Mouse (Mus musculus): Measurements from ENCODE around the gene Xylb. TPM values are rescaled to one million over a fixed set of nuclear protein-coding genes. Genes with fewer than 3 reads are reported as not detected.

Xylb gene
- polyA plus RNA-seq (2015; fragmentation: Nextera tagmentation; extraction: Ambion mirVana): 5.1 and 5.2 TPM in 2 replicates

DNA sequence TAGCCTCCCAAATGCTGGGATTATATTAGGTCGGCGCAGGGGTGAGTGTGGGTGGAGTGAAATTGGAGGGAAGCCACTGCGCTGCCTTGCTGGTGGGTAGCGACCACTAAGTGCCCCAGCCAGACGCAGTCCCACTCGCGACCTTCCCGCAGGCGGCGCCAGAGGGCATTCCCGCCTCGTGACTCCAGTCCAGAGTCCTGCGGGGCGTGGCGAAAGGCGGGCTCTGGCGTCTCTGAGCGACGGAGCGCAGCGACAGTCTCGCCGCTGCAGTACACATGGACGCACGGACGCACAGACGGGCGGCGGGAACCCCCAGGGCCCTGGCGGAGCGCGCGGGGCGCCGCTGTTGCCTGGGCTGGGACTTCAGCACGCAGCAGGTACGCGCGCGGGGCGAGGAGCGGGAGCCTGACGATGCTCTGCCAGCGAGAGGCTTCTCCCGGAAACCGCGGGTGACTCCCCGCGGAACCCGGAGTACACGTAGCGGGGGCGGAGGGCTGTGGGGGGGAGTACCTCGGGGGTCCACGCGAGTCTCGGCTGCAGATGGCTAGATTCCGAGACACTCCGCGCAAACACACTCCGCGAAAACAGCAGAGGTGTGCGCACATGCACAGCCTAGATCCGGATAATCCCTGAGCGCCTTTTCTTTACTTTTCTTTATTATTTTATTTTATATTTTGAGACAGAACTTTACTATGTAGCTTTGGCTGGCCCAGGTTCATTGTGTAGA lies at the start of gene Xylb:
Xylb (plus strand) TSS at position 51 of the 727 bp plus-strand sequence.
- peak; percentile 93 for ATAC-seq (ENCODE audit: low read depth)
- Histone ChIP-seq H3K27me3 (ENCODE audit: control insufficient read depth, insufficient read depth, low read depth, low read length) (no peaks in the 10 kb centered on the region), H3K9ac (ENCODE audit: low read length) (peak within 1 kb of the TSS; percentile 83), H3K4me3 (ENCODE audit: low read length) (peak within 1 kb of the TSS; percentile 77), H3K36me3 (ENCODE audit: control insufficient read depth, insufficient read depth, low read length) (no peaks in the 10 kb centered on the region), H3K27ac (ENCODE audit: low read length) (no peak within 1 kb of the TSS), H3K4me1 (replicated peaks; ENCODE audit: control insufficient read depth, insufficient read depth, low read length) (no peaks in the 10 kb centered on the region), H3K4me2 (ENCODE audit: low read depth, low read length) (peak within 1 kb of the TSS; percentile 94), H3K9me3 (ENCODE audit: control insufficient read depth, low read length) (no peaks in the 10 kb centered on the region)
- WGBS: 2% methylated on average over 61 of the region's 65 CpGs

DNA sequence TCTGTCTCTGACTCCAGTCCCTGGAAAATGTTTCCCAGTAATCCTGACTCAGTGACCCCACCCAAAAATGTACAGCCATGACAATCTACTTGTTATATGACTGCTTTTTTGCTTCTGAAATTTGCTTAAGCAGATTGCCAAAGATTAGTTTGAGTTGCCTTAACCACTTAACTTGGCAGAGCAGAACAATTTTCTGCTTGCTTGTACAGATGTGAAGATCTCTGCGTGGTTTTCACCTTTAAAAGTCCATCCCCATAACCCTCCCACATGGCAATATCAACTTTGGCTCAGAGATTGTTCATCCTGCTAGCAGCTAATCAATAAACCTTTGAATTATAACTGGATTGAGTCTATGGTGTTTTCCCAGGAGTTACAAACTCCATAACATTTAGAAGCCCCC lies 48.1 kb upstream of the Xylb start:
- Histone ChIP-seq H3K4me3 (ENCODE audit: low read length) (no peak overlapping the region), H3K4me1 (replicated peaks; ENCODE audit: control insufficient read depth, insufficient read depth, low read length) (peaks cover 3% of the 10 kb centered on the region; the same call in 1 of the 2 replicates), H3K9me3 (ENCODE audit: control insufficient read depth, low read length) (no peaks in the 10 kb centered on the region), H3K36me3 (ENCODE audit: control insufficient read depth, insufficient read depth, low read length) (no peaks in the 10 kb centered on the region), H3K27me3 (ENCODE audit: control insufficient read depth, insufficient read depth, low read depth, low read length) (no peaks in the 10 kb centered on the region), H3K4me2 (ENCODE audit: low read depth, low read length) (no peak overlapping the region), H3K27ac (ENCODE audit: low read length) (no peak overlapping the region), H3K9ac (ENCODE audit: low read length) (no peak overlapping the region)
- WGBS: 82% methylated on average over 1 of the region's 1 CpGs
- ATAC-seq (ENCODE audit: low read depth): no peak

DNA sequence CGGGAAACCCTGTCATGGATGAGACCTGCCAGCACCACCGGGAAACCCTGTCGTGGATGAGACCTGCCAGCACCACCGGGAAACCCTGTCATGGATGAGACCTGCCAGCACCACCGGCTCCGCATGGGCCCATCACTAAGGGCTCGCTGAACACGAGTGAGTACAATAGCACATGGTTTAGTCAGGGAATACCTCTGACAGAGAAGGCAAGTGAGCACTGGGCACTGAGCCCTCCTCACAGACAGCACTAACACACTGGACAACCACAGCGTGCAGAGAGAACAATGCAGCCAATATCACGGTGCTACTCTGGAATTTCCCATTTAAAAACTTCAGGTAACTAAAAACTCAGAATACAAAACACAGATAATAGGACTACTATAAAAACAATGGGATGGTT lies 44.1 kb upstream of the Xylb start:
- Histone ChIP-seq H3K4me1 (replicated peaks; ENCODE audit: control insufficient read depth, insufficient read depth, low read length) (no peaks in the 10 kb centered on the region; the same call in 1 of the 2 replicates), H3K9ac (ENCODE audit: low read length) (no peak overlapping the region), H3K27me3 (ENCODE audit: control insufficient read depth, insufficient read depth, low read depth, low read length) (no peaks in the 10 kb centered on the region), H3K9me3 (ENCODE audit: control insufficient read depth, low read length) (no peaks in the 10 kb centered on the region), H3K27ac (ENCODE audit: low read length) (no peak overlapping the region), H3K4me3 (ENCODE audit: low read length) (no peak overlapping the region), H3K36me3 (ENCODE audit: control insufficient read depth, insufficient read depth, low read length) (no peaks in the 10 kb centered on the region), H3K4me2 (ENCODE audit: low read depth, low read length) (no peak overlapping the region)
- no peak for ATAC-seq (ENCODE audit: low read depth)
- WGBS: 90% methylated on average over 10 of the region's 10 CpGs

DNA sequence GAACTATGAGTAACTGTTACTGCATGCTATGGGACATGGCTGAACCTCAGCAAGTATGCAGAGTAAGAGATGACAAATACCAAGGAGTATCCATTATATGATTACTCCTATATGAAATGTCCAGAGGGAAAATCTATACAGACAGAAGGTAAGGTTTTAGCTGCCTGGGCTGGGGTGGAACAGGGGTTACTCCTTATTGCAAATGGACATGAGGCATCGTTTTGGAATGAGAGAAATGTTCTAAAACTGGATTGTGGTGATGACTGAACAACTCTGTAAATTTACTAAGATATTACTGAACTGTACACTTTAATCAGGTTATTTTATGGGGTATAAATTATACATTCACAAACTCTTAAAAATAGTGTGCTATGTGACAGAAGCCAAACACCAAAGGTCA lies 38.3 kb upstream of the Xylb start:
- Histone ChIP-seq H3K9me3 (ENCODE audit: control insufficient read depth, low read length) (no peaks in the 10 kb centered on the region), H3K36me3 (ENCODE audit: control insufficient read depth, insufficient read depth, low read length) (no peaks in the 10 kb centered on the region), H3K4me1 (replicated peaks; ENCODE audit: control insufficient read depth, insufficient read depth, low read length) (peaks cover 13% of the 10 kb centered on the region), H3K27me3 (ENCODE audit: control insufficient read depth, insufficient read depth, low read depth, low read length) (no peaks in the 10 kb centered on the region), H3K4me2 (ENCODE audit: low read depth, low read length) (no peak overlapping the region), H3K9ac (ENCODE audit: low read length) (no peak overlapping the region), H3K27ac (ENCODE audit: low read length) (no peak overlapping the region), H3K4me3 (ENCODE audit: low read length) (no peak overlapping the region)
- 78% methylated on average over 1 of the region's 1 CpGs for WGBS
- no peak for ATAC-seq (ENCODE audit: low read depth)

DNA sequence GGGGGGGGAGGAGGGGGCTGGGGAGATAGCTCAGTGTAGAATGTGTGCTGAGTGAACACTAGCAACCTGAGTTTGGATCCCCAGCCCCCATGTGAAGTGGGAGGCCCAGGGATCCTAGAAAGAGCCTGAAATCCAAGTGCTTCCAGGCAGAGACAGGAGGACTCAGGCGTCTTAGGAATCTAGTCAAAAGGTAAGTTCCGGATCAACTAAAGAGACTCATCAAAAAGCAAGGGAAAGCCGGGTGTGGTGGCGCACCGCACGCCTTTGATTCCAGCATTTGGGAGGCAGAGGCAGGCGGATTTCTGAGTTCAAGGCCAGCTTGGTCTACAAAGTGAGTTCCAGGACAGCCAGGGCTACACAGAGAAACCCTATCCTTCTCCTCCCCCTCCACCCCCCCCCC lies 36.7 kb upstream of the Xylb start:
- Histone ChIP-seq H3K4me2 (ENCODE audit: low read depth, low read length) (peak overlapping the region; percentile 94), H3K9ac (ENCODE audit: low read length) (no peak overlapping the region)
- WGBS: 82% methylated on average over 7 of the region's 7 CpGs

DNA sequence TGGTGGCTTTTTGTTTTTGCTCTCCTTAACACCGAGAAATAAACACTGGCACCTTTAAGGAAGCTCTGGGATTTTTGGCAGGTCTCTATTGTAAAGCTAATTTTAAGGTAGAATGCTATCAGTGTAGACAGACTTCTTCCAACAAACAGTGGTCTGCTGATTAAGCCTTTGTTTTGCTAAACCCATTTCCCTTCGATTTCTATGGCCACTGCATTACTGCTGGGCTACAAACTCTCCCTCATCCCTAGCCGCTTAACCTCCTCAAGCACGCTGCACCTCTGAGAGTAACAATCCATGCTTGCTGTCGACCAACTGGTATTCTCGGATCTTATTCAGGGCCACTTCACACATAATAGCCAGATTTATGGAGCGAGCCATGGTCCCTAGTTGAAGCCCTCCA lies 36.2 kb upstream of the Xylb start:
- Histone ChIP-seq H3K4me2 (ENCODE audit: low read depth, low read length) (peak overlapping the region; percentile 94), H3K27ac (ENCODE audit: low read length) (no peak overlapping the region), H3K4me1 (replicated peaks; ENCODE audit: control insufficient read depth, insufficient read depth, low read length) (peaks cover 13% of the 10 kb centered on the region), H3K36me3 (ENCODE audit: control insufficient read depth, insufficient read depth, low read length) (no peaks in the 10 kb centered on the region), H3K9ac (ENCODE audit: low read length) (peak overlapping the region; percentile 88), H3K9me3 (ENCODE audit: control insufficient read depth, low read length) (no peaks in the 10 kb centered on the region), H3K27me3 (ENCODE audit: control insufficient read depth, insufficient read depth, low read depth, low read length) (no peaks in the 10 kb centered on the region), H3K4me3 (ENCODE audit: low read length) (peak overlapping the region; percentile 91)
- WGBS: 9% methylated on average over 7 of the region's 7 CpGs
- ATAC-seq (ENCODE audit: low read depth): no peak

More for the DNA sequence above, 36.7 kb upstream of the Xylb start:
- no peaks in the 10 kb centered on the region for H3K9me3 ChIP-seq (ENCODE audit: control insufficient read depth, low read length)
- H3K27me3 ChIP-seq (ENCODE audit: control insufficient read depth, insufficient read depth, low read depth, low read length): no peaks in the 10 kb centered on the region
- peaks cover 13% of the 10 kb centered on the region for H3K4me1 ChIP-seq (replicated peaks; ENCODE audit: control insufficient read depth, insufficient read depth, low read length)
- H3K4me3 ChIP-seq (ENCODE audit: low read length): peak overlapping the region; percentile 91
- no peaks in the 10 kb centered on the region for H3K36me3 ChIP-seq (ENCODE audit: control insufficient read depth, insufficient read depth, low read length)
- no peak for ATAC-seq (ENCODE audit: low read depth)
- no peak overlapping the region for H3K27ac ChIP-seq (ENCODE audit: low read length)

DNA sequence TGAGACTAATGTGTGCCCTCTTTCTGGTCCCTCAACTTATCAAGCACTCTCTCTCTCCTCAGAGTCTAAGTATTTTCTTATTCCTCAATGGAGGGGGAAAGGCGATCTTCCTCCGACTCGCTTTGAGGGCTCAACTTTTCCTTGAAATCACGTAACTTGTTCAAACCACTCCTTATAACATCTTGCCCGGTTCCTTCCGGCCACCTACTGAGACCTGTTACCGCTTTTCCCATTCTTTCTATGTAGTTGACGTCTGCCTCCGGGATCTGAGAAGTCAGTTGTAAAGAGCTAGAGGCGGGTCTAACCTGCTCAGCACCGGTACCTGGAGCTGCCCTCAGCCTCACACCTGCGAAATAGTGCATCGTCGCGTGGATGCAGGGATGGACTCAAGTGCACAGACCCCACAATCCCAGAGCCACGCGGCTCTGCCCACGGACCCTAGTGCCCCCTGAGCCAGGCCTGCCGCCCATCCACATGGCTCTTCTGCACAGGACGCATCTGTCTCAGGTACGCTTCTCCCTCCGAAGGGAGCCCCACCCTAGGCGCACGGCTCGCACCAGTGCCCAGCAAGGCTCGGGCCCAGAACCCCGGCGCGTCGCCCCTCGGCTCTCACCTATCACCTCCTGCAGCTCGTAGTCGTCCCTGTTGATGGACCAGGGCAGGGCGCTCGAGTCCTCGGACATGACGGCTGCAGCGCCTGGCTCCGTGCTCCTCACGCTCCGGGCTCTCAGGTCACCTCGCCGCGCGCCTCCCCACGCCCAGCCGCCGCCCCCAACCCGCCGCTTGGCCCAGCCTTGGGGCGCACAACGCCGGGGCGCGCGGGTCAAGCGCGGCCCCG lies 35.6 kb upstream of the Xylb start:
- peak overlapping the region; percentile 91 for H3K4me3 ChIP-seq (ENCODE audit: low read length)
- no peak; the same call in 1 of the 2 replicates for ATAC-seq (ENCODE audit: low read depth)
- peak overlapping the region; percentile 95 for H3K27ac ChIP-seq (ENCODE audit: low read length)
- peak overlapping the region; percentile 88 for H3K9ac ChIP-seq (ENCODE audit: low read length)
- no peaks in the 10 kb centered on the region for H3K27me3 ChIP-seq (ENCODE audit: control insufficient read depth, insufficient read depth, low read depth, low read length)
- peak overlapping the region; percentile 94 for H3K4me2 ChIP-seq (ENCODE audit: low read depth, low read length)
- no peaks in the 10 kb centered on the region for H3K9me3 ChIP-seq (ENCODE audit: control insufficient read depth, low read length)
- WGBS: under 1% methylated on average over 53 of the region's 59 CpGs
- H3K4me1 ChIP-seq (replicated peaks; ENCODE audit: control insufficient read depth, insufficient read depth, low read length): peaks cover 13% of the 10 kb centered on the region
- no peaks in the 10 kb centered on the region for H3K36me3 ChIP-seq (ENCODE audit: control insufficient read depth, insufficient read depth, low read length)

DNA sequence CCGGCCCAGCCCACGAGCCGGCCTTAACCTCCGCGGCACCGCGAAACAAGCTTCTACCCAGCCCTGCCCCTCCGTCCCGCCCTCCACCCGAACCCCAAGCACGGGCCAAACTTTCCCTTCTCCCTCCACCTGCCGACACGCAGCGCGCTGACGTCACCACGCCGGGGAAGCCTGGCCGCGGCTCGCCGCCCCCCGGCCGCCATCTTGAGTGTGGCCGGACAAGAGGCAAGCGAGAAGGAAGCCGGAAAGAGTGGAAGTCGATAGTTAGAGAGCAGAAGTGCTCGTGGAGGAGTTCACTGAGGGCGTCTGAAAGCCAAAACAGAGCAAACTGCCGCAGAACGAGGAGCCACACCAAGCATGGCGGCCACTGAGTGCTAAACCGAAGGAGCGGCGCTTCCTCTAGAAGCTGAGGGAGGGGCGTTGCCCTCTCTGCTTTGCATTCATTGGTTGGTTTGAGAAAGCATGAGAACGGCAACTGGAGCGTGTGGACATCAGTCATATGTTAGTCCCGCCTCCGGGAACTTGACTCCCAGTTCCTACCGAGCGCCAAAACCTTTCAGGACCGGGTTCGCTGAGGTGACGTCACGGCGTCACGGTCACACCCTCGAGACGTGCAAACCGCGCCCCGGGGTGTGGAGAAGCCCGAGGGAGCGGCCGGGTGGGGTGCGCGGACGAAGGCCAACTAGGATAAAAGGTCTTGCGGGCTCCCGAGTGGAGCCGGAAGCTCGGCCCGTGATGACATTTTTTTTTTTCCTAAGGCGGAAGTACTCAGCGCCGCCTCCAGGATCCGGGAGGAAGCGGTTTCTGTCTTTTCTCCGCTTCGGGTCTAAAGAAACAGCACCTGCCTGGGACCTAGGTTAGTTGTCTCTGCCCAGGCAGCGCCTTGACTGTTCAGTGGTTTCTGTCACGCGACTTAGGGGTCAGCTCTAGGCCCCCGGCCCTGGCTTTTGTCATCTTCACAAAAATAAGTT lies 34.6 kb upstream of the Xylb start, which contains the start of gene Oxsr1:
Oxsr1 (minus strand) TSS at position 139 of the 971 bp plus-strand sequence.
- H3K4me3 ChIP-seq (ENCODE audit: low read length): peak within 1 kb of the TSS; percentile 91
- H3K9me3 ChIP-seq (ENCODE audit: control insufficient read depth, low read length): no peaks in the 10 kb centered on the region
- ATAC-seq (ENCODE audit: low read depth): peak; percentile 98
- no peaks in the 10 kb centered on the region for H3K36me3 ChIP-seq (ENCODE audit: control insufficient read depth, insufficient read depth, low read length)
- H3K4me2 ChIP-seq (ENCODE audit: low read depth, low read length): peak within 1 kb of the TSS; percentile 94
- peak within 1 kb of the TSS; percentile 88 for H3K9ac ChIP-seq (ENCODE audit: low read length)
- H3K4me1 ChIP-seq (replicated peaks; ENCODE audit: control insufficient read depth, insufficient read depth, low read length): peaks cover 13% of the 10 kb centered on the region
- H3K27me3 ChIP-seq (ENCODE audit: control insufficient read depth, insufficient read depth, low read depth, low read length): no peaks in the 10 kb centered on the region
- H3K27ac ChIP-seq (ENCODE audit: low read length): peak within 1 kb of the TSS; percentile 95
- under 1% methylated on average over 75 of the region's 76 CpGs for WGBS

Measured in lung, embryonic 16.5 days (tissue).